Mouse (Mus musculus) liver, embryonic 11.5 days (tissue): ENCODE results near the gene Car10. TPM values are rescaled to one million over a fixed set of nuclear protein-coding genes. Genes with fewer than 3 reads are reported as not detected.

Experiments
- ATAC-seq: fragments of 200-750 bp; cut with Nextera tagmentation; replicated peaks from 2 replicates; pipeline ENCODE4 v1.8.0; 2017; ENCODE audit warnings: moderate number of reproducible peaks, mild to moderate bottlenecking, moderate TSS enrichment, moderate library complexity; ENCODE audit not compliant: low FRiP score
- DNase-seq: peaks from one replicate; pipeline ENCODE4 v3.0.0-alpha.2; 2017; ENCODE audit warnings: low spot score
- H3K27ac ChIP-seq: fragments of 300-500 bp; sonication (generic); 2 replicates; pipeline ENCODE4 v1.5.1; 2014; ENCODE audit warnings: mild to moderate bottlenecking, low read depth, low read length, control low read depth
- H3K27me3 ChIP-seq: fragments of 300-500 bp; sonication (generic); replicated peaks from 2 replicates; pipeline ENCODE4 v1.6.1; 2014; ENCODE audit warnings: low read length, mixed read lengths; ENCODE audit not compliant: control insufficient read depth, insufficient read depth
- H3K36me3 ChIP-seq: fragments of 300-500 bp; sonication (generic); 2 replicates; pipeline ENCODE4 v1.6.1; 2014; ENCODE audit warnings: mild to moderate bottlenecking, low read length, moderate library complexity, mixed read lengths; ENCODE audit not compliant: control insufficient read depth, insufficient read depth
- H3K4me1 ChIP-seq: fragments of 300-500 bp; sonication (generic); replicated peaks from 2 replicates; pipeline ENCODE4 v1.6.1; 2014; ENCODE audit warnings: low read length, mixed read lengths; ENCODE audit not compliant: control insufficient read depth, insufficient read depth
- H3K4me2 ChIP-seq: fragments of 300-500 bp; sonication (generic); 2 replicates; pipeline ENCODE4 v1.6.1; 2014; ENCODE audit warnings: mild to moderate bottlenecking, control low read depth, moderate library complexity
- H3K4me3 ChIP-seq: fragments of 300-500 bp; sonication (generic); 2 replicates; pipeline ENCODE4 v1.5.1; 2014; ENCODE audit warnings: low read depth, low read length, control low read depth
- H3K9ac ChIP-seq: fragments of 300-500 bp; sonication (generic); 2 replicates; pipeline ENCODE4 v1.6.1; 2014; ENCODE audit warnings: low read depth, low read length, control low read depth
- H3K9me3 ChIP-seq: fragments of 300-500 bp; sonication (generic); 2 replicates; pipeline ENCODE4 v1.6.1; 2016; ENCODE audit warnings: low read length, inconsistent platforms, mixed read lengths; ENCODE audit not compliant: control insufficient read depth
- WGBS: fragments of 180-500 bp; shearing (Covaris S2); extraction: QIAGEN DNeasy Blood & Tissue Kit; methylation state at CpG from one replicate; pipeline ENCODE4 v1.1.7; 2014; 5-methylcytosine and 5-hydroxymethylcytosine counted together
- polyA plus RNA-seq: library from polyadenylated mRNA; unstranded; fragments of >200 nt; fragmentation: Nextera tagmentation; extraction: Ambion mirVana; gene quantifications from 2 replicates; pipeline ENCODE4 v1.2.1, GENCODE M21; 2014

Car10 gene
- polyA plus RNA-seq, 1 experiment from 2014 or later = 0.18 TPM

DNA sequence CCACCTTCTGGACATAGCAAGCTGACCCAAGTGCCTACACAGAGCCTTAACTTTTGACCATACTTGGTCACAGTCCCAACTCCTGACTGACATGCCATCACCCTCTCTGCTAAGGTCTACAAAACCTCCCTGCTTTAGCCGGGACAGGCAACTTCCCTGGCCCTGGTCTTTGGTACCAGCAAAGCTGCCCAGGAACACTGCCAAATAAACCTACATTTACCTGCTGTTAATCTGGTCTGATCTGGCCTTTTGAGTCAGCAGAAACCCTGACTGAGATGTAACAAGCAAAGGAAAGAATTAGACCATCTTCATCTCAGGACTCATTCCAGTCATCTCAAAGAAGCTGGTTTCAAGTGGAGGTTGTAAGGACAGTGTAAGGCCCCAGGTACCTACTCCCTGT, 212.2 kb downstream of the Car10 start:
- DNase-seq = no peak
- H3K27ac ChIP-seq = no peak overlapping the region
- no peaks in the 10 kb centered on the region for H3K27me3 ChIP-seq
- no peaks in the 10 kb centered on the region for H3K9me3 ChIP-seq
- H3K9ac ChIP-seq = no peak overlapping the region
- H3K36me3 ChIP-seq = no peaks in the 10 kb centered on the region
- H3K4me3 ChIP-seq = no peak overlapping the region
- H3K4me1 ChIP-seq = no peaks in the 10 kb centered on the region
- H3K4me2 ChIP-seq = no peak overlapping the region
- WGBS = 71% methylated on average over 1 of the region's 1 CpGs
- no peak for ATAC-seq

GRCm38 (mm10) chr11:93337756-93338155, 239.9 kb downstream of the Car10 start:
- no peak overlapping the region for H3K4me2 ChIP-seq
- 81% methylated on average over 3 of the region's 3 CpGs for WGBS
- no peak for DNase-seq
- no peaks in the 10 kb centered on the region for H3K9me3 ChIP-seq
- H3K27me3 ChIP-seq = no peaks in the 10 kb centered on the region
- no peaks in the 10 kb centered on the region for H3K36me3 ChIP-seq
- no peak overlapping the region for H3K9ac ChIP-seq
- no peak overlapping the region for H3K27ac ChIP-seq
- ATAC-seq = no peak
- H3K4me3 ChIP-seq = no peak overlapping the region
- H3K4me1 ChIP-seq = no peaks in the 10 kb centered on the region

GRCm38 (mm10) chr11:93343961-93344360, 246.1 kb downstream of the Car10 start:
- H3K27me3 ChIP-seq = no peaks in the 10 kb centered on the region
- no peak for DNase-seq
- H3K4me1 ChIP-seq = no peaks in the 10 kb centered on the region
- H3K9ac ChIP-seq = no peak overlapping the region
- H3K9me3 ChIP-seq = no peaks in the 10 kb centered on the region
- H3K4me3 ChIP-seq = no peak overlapping the region
- H3K27ac ChIP-seq = no peak overlapping the region
- no peak overlapping the region for H3K4me2 ChIP-seq
- H3K36me3 ChIP-seq = no peaks in the 10 kb centered on the region
- ATAC-seq = no peak
- WGBS = 79% methylated on average over 3 of the region's 3 CpGs

GRCm38 (mm10) chr11:93344869-93345268, 247.0 kb downstream of the Car10 start:
- Histone ChIP-seq H3K27me3 (no peaks in the 10 kb centered on the region), H3K4me3 (no peak overlapping the region), H3K36me3 (no peaks in the 10 kb centered on the region), H3K4me2 (no peak overlapping the region), H3K9ac (no peak overlapping the region), H3K9me3 (no peaks in the 10 kb centered on the region), H3K4me1 (no peaks in the 10 kb centered on the region), H3K27ac (no peak overlapping the region)
- DNase-seq = no peak
- no peak for ATAC-seq
- WGBS = 74% methylated on average over 3 of the region's 3 CpGs

DNA sequence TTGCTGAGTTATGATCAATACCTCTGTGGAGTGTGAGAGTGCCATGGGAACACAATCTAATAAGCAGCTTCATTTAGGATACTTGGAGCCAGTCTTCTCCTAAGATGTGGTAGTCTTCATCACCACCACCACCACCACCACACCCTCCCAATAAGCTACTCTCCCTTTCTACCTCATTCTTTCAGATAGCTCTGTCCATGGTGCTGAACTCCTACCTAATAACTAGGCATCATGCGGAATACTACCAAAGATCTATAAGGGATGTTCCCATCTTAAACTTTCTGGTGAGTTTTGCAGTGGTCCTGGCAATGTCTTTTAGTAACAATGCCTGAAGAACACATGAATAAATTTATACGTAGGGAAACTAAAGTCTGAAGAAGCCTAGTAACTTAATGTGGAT, 263.7 kb downstream of the Car10 start:
- Histone ChIP-seq H3K4me2 (no peak overlapping the region), H3K36me3 (no peaks in the 10 kb centered on the region), H3K4me1 (no peaks in the 10 kb centered on the region), H3K27me3 (no peaks in the 10 kb centered on the region), H3K4me3 (no peak overlapping the region), H3K9ac (no peak overlapping the region), H3K9me3 (no peaks in the 10 kb centered on the region), H3K27ac (no peak overlapping the region)
- DNase-seq = no peak
- no peak for ATAC-seq
- WGBS = 74% methylated on average over 2 of the region's 2 CpGs

- no peak overlapping the region for H3K27ac ChIP-seq
- H3K27me3 ChIP-seq = no peaks in the 10 kb centered on the region
- H3K36me3 ChIP-seq = no peaks in the 10 kb centered on the region
- no peak for DNase-seq
- no peaks in the 10 kb centered on the region for H3K4me1 ChIP-seq
- no peaks in the 10 kb centered on the region for H3K9me3 ChIP-seq
- no peak for ATAC-seq
- H3K4me3 ChIP-seq = no peak overlapping the region
- no peak overlapping the region for H3K4me2 ChIP-seq
- no peak overlapping the region for H3K9ac ChIP-seq
These were observed 266.3 kb downstream of the Car10 start for GRCm38 (mm10) chr11:93364171-93364570.

DNA sequence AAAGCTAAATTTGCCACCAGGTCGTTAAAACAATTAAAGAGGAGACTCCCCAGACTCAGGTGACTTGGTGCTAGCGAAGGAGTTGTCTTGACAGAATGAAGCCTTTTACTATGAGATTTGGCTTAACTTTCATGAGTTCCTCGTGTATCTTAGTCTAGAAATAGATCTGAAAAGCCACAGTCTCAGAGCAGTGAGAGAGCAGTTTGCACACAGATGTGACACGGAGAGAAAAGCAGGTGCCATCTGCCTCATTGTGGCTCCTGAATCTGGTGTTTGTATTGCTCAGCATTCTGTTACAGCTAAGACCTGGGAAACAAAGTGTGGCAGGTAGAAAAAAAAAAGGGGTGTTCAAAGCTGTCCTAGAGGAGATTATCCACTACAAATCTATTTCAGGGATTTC, 269.4 kb downstream of the Car10 start:
- ATAC-seq (no peak), DNase-seq (no peak)
- Histone ChIP-seq H3K27ac (no peak overlapping the region), H3K9ac (no peak overlapping the region), H3K4me1 (no peaks in the 10 kb centered on the region), H3K9me3 (no peaks in the 10 kb centered on the region), H3K36me3 (no peaks in the 10 kb centered on the region), H3K4me3 (no peak overlapping the region), H3K4me2 (no peak overlapping the region), H3K27me3 (no peaks in the 10 kb centered on the region)
- WGBS = 53% methylated on average over 4 of the region's 4 CpGs

GRCm38 (mm10) chr11:93367740-93368139, 269.9 kb downstream of the Car10 start:
- H3K9ac ChIP-seq = no peak overlapping the region
- H3K4me1 ChIP-seq = no peaks in the 10 kb centered on the region
- no peaks in the 10 kb centered on the region for H3K9me3 ChIP-seq
- 74% methylated on average over 5 of the region's 5 CpGs for WGBS
- H3K4me3 ChIP-seq = no peak overlapping the region
- ATAC-seq (no peak), DNase-seq (no peak)
- H3K27ac ChIP-seq = no peak overlapping the region
- no peaks in the 10 kb centered on the region for H3K36me3 ChIP-seq
- no peak overlapping the region for H3K4me2 ChIP-seq
- no peaks in the 10 kb centered on the region for H3K27me3 ChIP-seq

DNA sequence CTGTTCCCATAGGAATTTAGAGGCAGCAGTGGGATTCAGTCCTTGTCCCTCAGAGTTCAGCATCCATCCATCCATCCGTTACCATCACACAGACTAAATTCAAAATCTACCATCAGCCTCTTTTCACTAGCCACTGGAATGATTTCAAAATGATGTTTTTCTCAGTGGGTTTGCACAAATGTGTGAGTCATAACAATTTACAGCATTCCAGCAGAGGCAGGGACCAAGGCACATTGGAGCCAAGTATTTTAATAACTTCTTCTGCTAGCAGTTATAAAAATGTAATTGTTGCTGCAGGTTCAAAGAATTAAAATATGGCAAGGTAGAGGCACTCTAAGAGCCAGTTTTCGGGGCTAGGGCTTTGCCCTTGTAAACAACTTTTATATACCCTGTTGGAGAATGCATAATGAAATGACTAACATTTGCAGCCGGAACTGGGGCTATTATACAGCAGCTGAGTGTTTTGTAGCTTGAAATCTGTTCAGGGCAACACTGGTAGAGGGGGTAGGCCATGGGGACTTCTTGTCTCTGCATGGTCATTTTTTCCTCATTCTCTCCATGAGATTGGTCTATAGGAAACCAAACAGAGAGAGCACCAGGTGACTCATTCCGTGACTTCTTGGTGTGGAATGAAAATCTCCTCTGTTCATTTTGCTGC, 276.0 kb downstream of the Car10 start:
- H3K4me2 ChIP-seq = no peak overlapping the region
- no peak for ATAC-seq
- WGBS = 74% methylated on average over 4 of the region's 4 CpGs

More for the DNA sequence above, 276.0 kb downstream of the Car10 start:
- Histone ChIP-seq H3K36me3 (no peaks in the 10 kb centered on the region), H3K27me3 (no peaks in the 10 kb centered on the region), H3K9me3 (no peaks in the 10 kb centered on the region), H3K4me3 (no peak overlapping the region), H3K27ac (no peak overlapping the region), H3K9ac (no peak overlapping the region), H3K4me1 (no peaks in the 10 kb centered on the region)
- no peak for DNase-seq
